Mouse (Mus musculus) ES-Bruce4 (cell line): ENCODE results near the gene Fam184b.

Experiments used
- CTCF ChIP-seq: IDR thresholded peaks from one replicate; pipeline ENCODE4 v1.8.1; 2011; ENCODE audit warnings: low read depth, low read length
- EP300 ChIP-seq: IDR thresholded peaks from 2 replicates; pipeline ENCODE4 v1.6.1; 2011; ENCODE audit warnings: low read depth, low read length; ENCODE audit not compliant: insufficient read depth
- POLR2A ChIP-seq: IDR thresholded peaks from one replicate; pipeline ENCODE4 v1.8.1; 2011; ENCODE audit warnings: low read length; ENCODE audit not compliant: insufficient read depth

DNA sequence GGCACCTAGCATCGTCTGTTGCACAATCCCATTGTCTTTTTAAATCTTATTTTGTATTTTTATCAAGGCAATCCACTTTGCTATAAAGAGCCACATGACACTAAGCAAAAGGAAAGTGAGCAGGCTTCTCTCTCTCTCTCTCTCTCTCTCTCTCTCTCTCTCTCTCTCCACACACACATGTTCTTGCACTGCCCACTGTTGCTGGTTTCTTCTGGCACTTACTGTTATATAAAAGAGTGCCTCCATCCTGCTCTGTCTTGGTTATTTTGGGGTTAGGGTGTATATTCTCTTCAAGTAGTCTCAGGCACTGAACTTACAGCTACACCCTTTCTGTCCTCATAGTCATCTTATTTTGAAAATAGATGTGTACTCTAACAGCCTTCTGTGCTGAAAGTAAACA, 89.8 kb downstream of the Fam184b start:
- TF ChIP-seq CTCF (no peak), EP300 (no peak), POLR2A (no peak)
